Mouse (Mus musculus) B cell, adult (primary cell): Measurements from ENCODE around the gene Cts6. TPM values are rescaled to one million over a fixed set of nuclear protein-coding genes. Genes with fewer than 3 reads are reported as not detected.

Source experiments
- total RNA-seq: library from RNA; stranded (reverse); gene quantifications from 4 replicates; pipeline ENCODE4 v1.2.4, GENCODE M21; 2023; ENCODE audit not compliant: inconsistent age

Gene Cts6
- total RNA-seq: not detected in 4 replicates

DNA sequence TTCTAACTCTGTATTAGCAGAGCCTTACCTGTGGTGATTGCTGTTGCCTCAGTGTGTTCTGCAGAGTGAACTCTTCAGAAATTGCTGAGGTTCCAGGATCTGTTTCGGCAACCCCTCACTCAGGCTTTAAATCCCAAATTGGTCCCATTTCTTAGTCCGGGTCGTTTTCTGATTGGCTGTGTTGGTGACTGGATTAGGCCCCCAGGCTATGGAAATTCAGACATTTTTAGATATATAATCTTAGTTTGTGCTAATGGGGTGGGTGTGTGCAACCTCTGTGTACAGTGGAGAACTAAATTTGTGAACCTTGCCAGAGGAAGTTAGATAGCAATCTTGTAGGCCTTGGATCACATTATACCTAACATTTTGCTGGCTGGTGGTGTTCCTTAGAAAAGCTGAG lies at the start of gene Cts6:
TSS of gene Cts6 (minus strand) at position 101 of the 400 bp plus-strand sequence.

DNA sequence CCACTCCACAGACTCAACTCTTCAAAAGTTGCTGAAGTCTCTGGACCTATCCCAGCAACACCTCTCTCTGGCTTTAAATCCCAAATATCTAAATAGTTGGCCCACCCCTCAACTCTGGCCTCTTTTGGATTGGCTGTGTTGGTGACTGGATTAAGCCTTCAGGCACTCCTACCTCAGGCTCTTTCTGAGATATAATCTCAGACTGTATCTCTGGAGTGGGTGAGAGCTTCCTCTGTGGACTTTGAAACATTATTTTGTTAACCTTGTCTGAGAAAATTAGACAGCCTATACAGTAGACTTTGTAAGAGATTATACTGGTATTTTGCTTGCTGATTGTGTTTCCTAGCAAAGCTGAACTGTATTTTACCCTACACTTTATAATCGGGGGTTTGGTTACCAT lies 39.1 kb downstream of the Cts6 start, which contains the start of gene Ctsr:
TSS of gene Ctsr (minus strand) at position 101 of the 400 bp plus-strand sequence.

Other genes with a start within 250 kb of the Cts6 start
- gene Ctsj, start 197.5 kb downstream of the Cts6 start, total RNA-seq: not detected in 4 replicates
- gene Ctsq, start 162.8 kb downstream of the Cts6 start, total RNA-seq: not detected in 4 replicates
- not detected in 4 replicates for gene Ctsr, start 39.2 kb downstream of the Cts6 start, total RNA-seq
- not detected in 4 replicates for gene Cts8, start 51.9 kb upstream of the Cts6 start, total RNA-seq
- gene Gm49398, start 85.4 kb upstream of the Cts6 start, total RNA-seq: not detected in 4 replicates
- gene Cts7, start 154.8 kb upstream of the Cts6 start, total RNA-seq: not detected in 4 replicates